Mouse (Mus musculus) lung, adult 2 months (tissue): ENCODE results near the gene H2-Oa.

Source experiments
- CTCF ChIP-seq: fragments of 200-500 bp; IDR thresholded peaks from 2 replicates; pipeline ENCODE4 v1.5.1; 2011; ENCODE audit warnings: mild to moderate bottlenecking, low read length, control low read depth; ENCODE audit not compliant: insufficient read depth
- POLR2A ChIP-seq: fragments of 200-500 bp; IDR thresholded peaks from 2 replicates; pipeline ENCODE4 v1.6.1; 2011; ENCODE audit warnings: low read depth, mild to moderate bottlenecking, control low read depth, low read length, borderline replicate concordance; ENCODE audit errors: extremely low read depth

- TF ChIP-seq CTCF (no peak), POLR2A (no peak)
Observed at GRCm38 (mm10) chr17:34088124-34088523, 4.0 kb upstream of the H2-Oa start.
